ENCODE assay signal across 9 mouse cellular contexts in the genomic region with DNA sequence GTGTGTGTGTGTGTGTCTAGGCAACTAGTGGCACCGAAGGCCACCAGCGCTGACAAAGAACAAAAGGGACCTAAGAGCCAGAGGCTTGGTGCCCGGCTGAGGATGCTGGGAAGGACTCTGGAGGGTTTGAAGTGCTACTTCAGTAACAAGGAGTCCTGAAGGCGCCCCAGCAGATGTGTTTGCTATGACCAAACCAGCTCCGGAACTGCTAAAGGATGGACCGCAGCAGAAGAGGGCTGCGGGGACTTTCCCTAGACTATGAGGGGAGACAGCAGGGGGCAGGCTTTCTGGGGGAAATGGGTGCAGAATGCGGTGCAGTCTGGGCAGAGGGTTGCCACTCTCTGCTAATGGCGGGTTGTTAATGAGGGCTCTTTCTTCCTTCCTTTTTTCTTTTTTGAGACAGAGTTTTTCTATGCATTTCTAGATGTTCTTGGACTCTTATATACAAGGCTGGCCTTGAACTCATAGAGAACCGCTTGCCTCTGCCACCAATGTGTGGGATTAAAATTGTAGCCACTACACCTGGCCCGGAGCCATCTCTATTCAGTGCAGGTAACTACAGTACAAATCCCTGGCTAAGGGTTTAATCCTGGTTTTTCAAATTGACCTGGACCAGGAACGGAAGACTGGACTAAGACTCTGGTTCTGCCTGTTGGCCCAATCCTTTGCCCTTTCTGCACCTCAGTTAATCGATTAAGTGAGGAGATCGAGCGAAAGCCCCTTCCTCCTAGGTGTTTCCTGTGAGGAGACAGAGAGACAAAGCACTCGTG. TPM values are rescaled to one million over a fixed set of nuclear protein-coding genes. Genes with fewer than 3 reads are reported as not detected.
A peak's percentile ranks its signal among the peaks of the same experiment; 100 is the strongest.
DNase-seq lines count a peak whose midpoint lies in the region; ATAC-seq and TF ChIP-seq lines count a peak whose summit lies in the region.
"Had no signal": no experiment of that assay in that cellular context is flagged by ENCODE, and none has a peak within 500 bp of the region (broad histone marks: within the 10 kb centered on the region; RNA-seq: fewer than 3 reads in every experiment).

No protein-coding gene starts in this region.

- no peak for ATAC-seq in embryonic facial prominence, embryonic 15.5 days (ENCODE audit: insufficient number of reproducible peaks, low FRiP score, low TSS enrichment, low read depth)
- no peak for ATAC-seq in kidney, embryonic 14.5 days (ENCODE audit: low FRiP score, low TSS enrichment)

- peak overlapping the region; percentile 88 for H3K4me2 ChIP-seq in embryonic facial prominence, embryonic 15.5 days (replicated peaks)
- peak overlapping the region; percentile 75 for H3K4me2 ChIP-seq in kidney, embryonic 14.5 days (replicated peaks; ENCODE audit: low read depth, low read length)

- no peaks in the 10 kb centered on the region for H3K27me3 ChIP-seq in C2C12 (ENCODE audit: control insufficient read depth, insufficient read depth, insufficient read length)
- no peaks in the 10 kb centered on the region for H3K27me3 ChIP-seq in embryonic facial prominence, embryonic 15.5 days
- H3K27me3 ChIP-seq in kidney, embryonic 14.5 days (ENCODE audit: control insufficient read depth, insufficient read depth, low read length) = no peaks in the 10 kb centered on the region
- H3K27me3 ChIP-seq: Patski had no signal

- H3K79me3 ChIP-seq in C2C12 (ENCODE audit: low read depth) = no peaks in the 10 kb centered on the region

- no peak for TF ChIP-seq CTCF in C2C12 (IDR thresholded peaks at IDR 0.05; ENCODE audit: control insufficient read depth, insufficient read depth, insufficient read length)

- DNase-seq in cerebellum, adult 18-20 months = peak; percentile 43 to 62
- no peak for DNase-seq in cerebellum, postnatal 4 days (ENCODE audit: low spot score in 2 of 2)
- peak; percentile 89 for DNase-seq in lung, postnatal 25 days (ENCODE audit: low spot score)
- DNase-seq in thymus, postnatal 25 days = peak; percentile 42
- DNase-seq in ovary, postnatal 14 days (ENCODE audit: low spot score) = no peak

- peak overlapping the region; percentile 96 for H3K27ac ChIP-seq in embryonic facial prominence, embryonic 15.5 days (replicated peaks)
- peak overlapping the region; percentile 95 for H3K27ac ChIP-seq in kidney, embryonic 14.5 days (ENCODE audit: low read depth, low read length)

- no peaks in the 10 kb centered on the region for H3K79me2 ChIP-seq in C2C12 (ENCODE audit: control insufficient read depth, insufficient read depth)

- H3K4me1 ChIP-seq in embryonic facial prominence, embryonic 15.5 days = peaks cover 37% of the 10 kb centered on the region
- H3K4me1 ChIP-seq in kidney, embryonic 14.5 days (ENCODE audit: control insufficient read depth, insufficient read depth, low read length) = peaks cover 22% of the 10 kb centered on the region

- WGBS in embryonic facial prominence, embryonic 15.5 days = 28% methylated on average over 16 of the region's 16 CpGs
- 33% methylated on average over 16 of the region's 16 CpGs for WGBS in kidney, embryonic 14.5 days

- H3K4me3 ChIP-seq in C2C12 (ENCODE audit: insufficient read depth, poor library complexity, severe bottlenecking) = peak overlapping the region; percentile 16
- peak overlapping the region; percentile 75 for H3K4me3 ChIP-seq in embryonic facial prominence, embryonic 15.5 days (replicated peaks)
- H3K4me3 ChIP-seq in kidney, embryonic 14.5 days (ENCODE audit: low read length) = peak overlapping the region; percentile 67

- H3ac ChIP-seq in C2C12 (ENCODE audit: control insufficient read depth, insufficient read length, low read depth) = peak overlapping the region; percentile 79

- no peaks in the 10 kb centered on the region for H3K9me3 ChIP-seq in embryonic facial prominence, embryonic 15.5 days (replicated peaks)
- H3K9me3 ChIP-seq in kidney, embryonic 14.5 days (ENCODE audit: control insufficient read depth, low read length) = no peaks in the 10 kb centered on the region

- H3K36me3 ChIP-seq in C2C12 (ENCODE audit: control insufficient read depth, insufficient read depth) = no peaks in the 10 kb centered on the region
- no peaks in the 10 kb centered on the region for H3K36me3 ChIP-seq in embryonic facial prominence, embryonic 15.5 days
- no peaks in the 10 kb centered on the region for H3K36me3 ChIP-seq in kidney, embryonic 14.5 days (ENCODE audit: control insufficient read depth, insufficient read depth, low read length)

- peak overlapping the region; percentile 58 for H3K9ac ChIP-seq in embryonic facial prominence, embryonic 15.5 days
- H3K9ac ChIP-seq in kidney, embryonic 14.5 days (ENCODE audit: low read depth, low read length) = peak overlapping the region; percentile 66

TF ChIP-seq in C2C12, 6 proteins besides CTCF, POLR2A, EP300 and RAD21:
- TF ChIP-seq FOSL1 (IDR thresholded peaks at IDR 0.05; ENCODE audit: insufficient read depth, low read length, poor library complexity, severe bottlenecking) (no peak), MYOD1 (IDR thresholded peaks at IDR 0.05; ENCODE audit: control insufficient read depth, insufficient read length, low read depth) (no peak)

RNA-seq across cellular contexts. Expression of a gene that starts 1.0 kb away (rescaled TPM):
- 26.8 TPM for polyA plus RNA-seq in C2C12 (2012; fragmentation: generic; extraction: Trizol)
- polyA plus RNA-seq in embryonic facial prominence, embryonic 15.5 days (2015; fragmentation: Nextera tagmentation; extraction: Ambion mirVana) = 66.0 and 68.9 TPM in 2 replicates
- 73.5 and 78.9 TPM in 2 replicates for polyA plus RNA-seq in kidney, embryonic 14.5 days (2014; fragmentation: Nextera tagmentation; extraction: Ambion mirVana)

RNA-seq across cellular contexts. Expression of a gene that starts 15.3 kb away (rescaled TPM):
- 5.3 TPM for polyA plus RNA-seq in C2C12 (2012; fragmentation: generic; extraction: Trizol)
- polyA plus RNA-seq in embryonic facial prominence, embryonic 15.5 days (2015; fragmentation: Nextera tagmentation; extraction: Ambion mirVana) = 16.2 and 19.7 TPM in 2 replicates
- 11.5 and 13.5 TPM in 2 replicates for polyA plus RNA-seq in kidney, embryonic 14.5 days (2014; fragmentation: Nextera tagmentation; extraction: Ambion mirVana)

RNA-seq across cellular contexts. Expression of a gene that starts 22.0 kb away (rescaled TPM):
- not detected for polyA plus RNA-seq in C2C12 (2012; fragmentation: generic; extraction: Trizol)
- 39.7 and 50.9 TPM in 2 replicates for polyA plus RNA-seq in embryonic facial prominence, embryonic 15.5 days (2015; fragmentation: Nextera tagmentation; extraction: Ambion mirVana)
- 47.0 and 54.7 TPM in 2 replicates for polyA plus RNA-seq in kidney, embryonic 14.5 days (2014; fragmentation: Nextera tagmentation; extraction: Ambion mirVana)
- polyA plus RNA-seq: Patski had no signal

RNA-seq across cellular contexts. Expression of a gene that starts 56.0 kb away (rescaled TPM):
- polyA plus RNA-seq in C2C12 (2012; fragmentation: generic; extraction: Trizol) = 16.8 TPM
- 32.9 and 36.3 TPM in 2 replicates for polyA plus RNA-seq in embryonic facial prominence, embryonic 15.5 days (2015; fragmentation: Nextera tagmentation; extraction: Ambion mirVana)
- polyA plus RNA-seq in kidney, embryonic 14.5 days (2014; fragmentation: Nextera tagmentation; extraction: Ambion mirVana) = 33.4 and 34.4 TPM in 2 replicates

RNA-seq across cellular contexts. Expression of a gene that starts 56.8 kb away (rescaled TPM):
- polyA plus RNA-seq in C2C12 (2012; fragmentation: generic; extraction: Trizol) = 63.8 TPM
- polyA plus RNA-seq in embryonic facial prominence, embryonic 15.5 days (2015; fragmentation: Nextera tagmentation; extraction: Ambion mirVana) = 102 and 115 TPM in 2 replicates
- 118 and 156 TPM in 2 replicates for polyA plus RNA-seq in kidney, embryonic 14.5 days (2014; fragmentation: Nextera tagmentation; extraction: Ambion mirVana)

Comparison
In these comparisons a context has a peak if more than half of its experiments do, and no peak if none do; other contexts are left out.
1. DNase-seq: peak in cerebellum, adult 18-20 months (2 of 2), lung, postnatal 25 days (single experiment) and thymus, postnatal 25 days (single experiment); none in cerebellum, postnatal 4 days (0 of 2) and ovary, postnatal 14 days (single experiment).
2. H3K4me3 ChIP-seq: peak in every context shown above with its lines; median percentile 75 in embryonic facial prominence, embryonic 15.5 days; 67 in kidney, embryonic 14.5 days; 16 in C2C12.
3. RNA of a gene that starts 22.0 kb away (polyA plus RNA-seq): 47.0 to 54.7 TPM in kidney, embryonic 14.5 days and 39.7 to 50.9 TPM in embryonic facial prominence, embryonic 15.5 days; not detected in C2C12 (single experiment); every median in the first group is over 10 times any median in the second.